10 mouse cellular contexts compared by ENCODE assay signal in the genomic region with DNA sequence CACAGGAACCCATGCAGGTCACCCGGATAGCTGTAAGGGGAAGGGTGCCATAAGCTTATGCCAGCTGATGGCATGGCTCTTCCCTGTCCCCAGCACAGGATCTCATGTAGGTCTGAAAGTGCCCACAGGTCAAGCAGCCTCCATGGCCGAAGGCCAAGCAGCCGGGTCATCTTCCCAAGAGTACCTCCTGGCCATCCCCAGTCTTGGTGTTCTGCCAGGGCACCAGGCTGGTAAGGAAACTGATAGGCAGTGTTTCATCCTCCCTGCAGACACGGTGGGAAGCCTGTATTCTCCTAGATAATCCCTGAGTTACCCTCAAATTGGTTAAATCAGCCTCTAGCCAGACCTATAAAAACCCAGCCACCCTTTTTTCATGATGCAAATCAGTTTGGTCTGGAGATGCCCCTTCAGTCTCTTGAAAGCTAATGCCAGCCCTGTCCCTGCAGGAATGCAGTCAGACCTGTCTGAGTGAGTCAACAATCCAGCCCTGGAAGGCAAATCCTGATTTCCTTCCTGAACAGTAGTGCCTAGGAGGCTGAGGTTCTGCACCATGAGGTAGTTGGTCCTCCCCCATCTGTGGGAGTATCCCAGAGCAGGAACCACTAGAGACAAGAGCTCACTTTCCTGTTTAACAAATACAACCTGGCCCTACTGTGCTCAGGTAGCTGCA. TPM values are rescaled to one million over a fixed set of nuclear protein-coding genes. Genes with fewer than 3 reads are reported as not detected.
DNase-seq lines count a peak whose midpoint lies in the region; ATAC-seq lines count a peak whose summit lies in the region.
"Had no signal": no experiment of that assay in that cellular context is flagged by ENCODE, and none has a peak within 500 bp of the region (broad histone marks: within the 10 kb centered on the region; RNA-seq: fewer than 3 reads in every experiment).

No protein-coding gene starts in this region.

- H3K4me1 ChIP-seq in megakaryocyte, embryonic 14.5 days, result peaks cover 52% of the 10 kb centered on the region
- H3K4me1 ChIP-seq in embryonic facial prominence, embryonic 15.5 days, result peaks cover 5% of the 10 kb centered on the region; the same call in 1 of the 2 replicates
- no peaks in the 10 kb centered on the region for H3K4me1 ChIP-seq in forebrain, embryonic 12.5 days
- H3K4me1 ChIP-seq: hindbrain, embryonic 15.5 days; neural tube, embryonic 12.5 days had no signal

- H3K27ac ChIP-seq in embryonic facial prominence, embryonic 15.5 days (replicated peaks), result peak overlapping the region; percentile 53
- no peak overlapping the region for H3K27ac ChIP-seq in forebrain, embryonic 12.5 days
- H3K27ac ChIP-seq: hindbrain, embryonic 15.5 days; neural tube, embryonic 12.5 days had no signal

- peak overlapping the region; percentile 62 for H3K4me3 ChIP-seq in megakaryocyte, embryonic 14.5 days (replicated peaks)
- no peak overlapping the region for H3K4me3 ChIP-seq in embryonic facial prominence, embryonic 15.5 days (replicated peaks)
- no peak overlapping the region for H3K4me3 ChIP-seq in forebrain, embryonic 12.5 days (replicated peaks)
- H3K4me3 ChIP-seq: hindbrain, embryonic 15.5 days; neural tube, embryonic 12.5 days had no signal

- ATAC-seq in megakaryocyte, adult 5-6 weeks (ENCODE audit: poor library complexity, severe bottlenecking), result no peak
- ATAC-seq in embryonic facial prominence, embryonic 15.5 days (ENCODE audit: insufficient number of reproducible peaks, low FRiP score, low TSS enrichment, low read depth), result no peak
- no peak for ATAC-seq in forebrain, embryonic 12.5 days (ENCODE audit: low FRiP score)

- no peaks in the 10 kb centered on the region for H3K27me3 ChIP-seq in megakaryocyte, embryonic 14.5 days (replicated peaks)
- H3K27me3 ChIP-seq in embryonic facial prominence, embryonic 15.5 days, result no peaks in the 10 kb centered on the region
- H3K27me3 ChIP-seq in forebrain, embryonic 12.5 days, result no peaks in the 10 kb centered on the region
- H3K27me3 ChIP-seq: hindbrain, embryonic 15.5 days; neural tube, embryonic 12.5 days had no signal

- H3K36me3 ChIP-seq in megakaryocyte, embryonic 14.5 days (replicated peaks; ENCODE audit: low read length), result peaks cover 61% of the 10 kb centered on the region
- peaks cover 7% of the 10 kb centered on the region; the same call in 1 of the 2 replicates for H3K36me3 ChIP-seq in embryonic facial prominence, embryonic 15.5 days
- H3K36me3 ChIP-seq in forebrain, embryonic 12.5 days (replicated peaks), result no peaks in the 10 kb centered on the region
- H3K36me3 ChIP-seq: neural tube, embryonic 12.5 days had no signal

- peak; percentile 70 to 77 for DNase-seq in kidney, postnatal 36 days
- peak; percentile 38 for DNase-seq in urinary bladder, postnatal 25 days (ENCODE audit: low spot score)
- no peak for DNase-seq in thymus, postnatal 36 days
- no peak for DNase-seq in thymus, adult 18-20 months

- no peak overlapping the region for H3K9ac ChIP-seq in embryonic facial prominence, embryonic 15.5 days
- no peak overlapping the region for H3K9ac ChIP-seq in forebrain, embryonic 12.5 days
- H3K9ac ChIP-seq: hindbrain, embryonic 15.5 days; neural tube, embryonic 12.5 days had no signal

- 60% methylated on average over 4 of the region's 4 CpGs for WGBS in embryonic facial prominence, embryonic 15.5 days
- 62% methylated on average over 4 of the region's 4 CpGs for WGBS in forebrain, embryonic 12.5 days

- no peak overlapping the region for H3K4me2 ChIP-seq in embryonic facial prominence, embryonic 15.5 days (replicated peaks)
- H3K4me2 ChIP-seq in forebrain, embryonic 12.5 days, result no peak overlapping the region
- H3K4me2 ChIP-seq: hindbrain, embryonic 15.5 days; neural tube, embryonic 12.5 days had no signal

- no peaks in the 10 kb centered on the region for H3K9me3 ChIP-seq in megakaryocyte, embryonic 14.5 days
- no peaks in the 10 kb centered on the region for H3K9me3 ChIP-seq in embryonic facial prominence, embryonic 15.5 days (replicated peaks)
- no peaks in the 10 kb centered on the region for H3K9me3 ChIP-seq in forebrain, embryonic 12.5 days
- H3K9me3 ChIP-seq: hindbrain, embryonic 15.5 days; neural tube, embryonic 12.5 days had no signal

RNA-seq across cellular contexts. Expression of a gene that starts 7.1 kb away (rescaled TPM):
- 61.7 and 82.8 TPM in 2 replicates for polyA plus RNA-seq in megakaryocyte, embryonic 14.5 days (2012; ENCODE audit: insufficient read depth, low replicate concordance)
- total RNA-seq in megakaryocyte, adult 5-6 weeks (2015), result 47.2 and 53.9 TPM in 2 replicates
- total RNA-seq in megakaryocyte, adult 5-6 weeks (2017), result 106 and 108 TPM in 2 replicates
- polyA plus RNA-seq in embryonic facial prominence, embryonic 15.5 days (2015; fragmentation: Nextera tagmentation; extraction: Ambion mirVana), result 50.5 and 52.7 TPM in 2 replicates
- polyA plus RNA-seq in forebrain, embryonic 12.5 days (2016; fragmentation: Nextera tagmentation; extraction: Ambion mirVana), result 15.2 and 17.4 TPM in 2 replicates

RNA-seq across cellular contexts. Expression of a gene that starts 8.5 kb away (rescaled TPM):
- polyA plus RNA-seq in megakaryocyte, embryonic 14.5 days (2012; ENCODE audit: insufficient read depth, low replicate concordance), result 20.7 and 41.8 TPM in 2 replicates
- 26.2 and 30.7 TPM in 2 replicates for total RNA-seq in megakaryocyte, adult 5-6 weeks (2015)
- 49.7 and 69.3 TPM in 2 replicates for total RNA-seq in megakaryocyte, adult 5-6 weeks (2017)
- 85.2 and 88.4 TPM in 2 replicates for polyA plus RNA-seq in embryonic facial prominence, embryonic 15.5 days (2015; fragmentation: Nextera tagmentation; extraction: Ambion mirVana)
- 147 and 148 TPM in 2 replicates for polyA plus RNA-seq in forebrain, embryonic 12.5 days (2016; fragmentation: Nextera tagmentation; extraction: Ambion mirVana)

RNA-seq across cellular contexts. Expression of a gene that starts 21.6 kb away (rescaled TPM):
- 2.9 and 5.7 TPM in 2 replicates for polyA plus RNA-seq in megakaryocyte, embryonic 14.5 days (2012; ENCODE audit: insufficient read depth, low replicate concordance)
- total RNA-seq in megakaryocyte, adult 5-6 weeks (2015), result 6.0 and 6.4 TPM in 2 replicates
- 17.4 TPM in 2 replicates for total RNA-seq in megakaryocyte, adult 5-6 weeks (2017)
- polyA plus RNA-seq in embryonic facial prominence, embryonic 15.5 days (2015; fragmentation: Nextera tagmentation; extraction: Ambion mirVana), result 17.0 and 19.4 TPM in 2 replicates
- polyA plus RNA-seq in forebrain, embryonic 12.5 days (2016; fragmentation: Nextera tagmentation; extraction: Ambion mirVana), result 21.8 and 21.9 TPM in 2 replicates

RNA-seq across cellular contexts. Expression of a gene that starts 34.3 kb away (rescaled TPM):
- 10.2 and 14.3 TPM in 2 replicates for polyA plus RNA-seq in megakaryocyte, embryonic 14.5 days (2012; ENCODE audit: insufficient read depth, low replicate concordance)
- 6.7 and 9.4 TPM in 2 replicates for total RNA-seq in megakaryocyte, adult 5-6 weeks (2015)
- total RNA-seq in megakaryocyte, adult 5-6 weeks (2017), result 6.7 and 8.8 TPM in 2 replicates
- polyA plus RNA-seq in embryonic facial prominence, embryonic 15.5 days (2015; fragmentation: Nextera tagmentation; extraction: Ambion mirVana), result 25.7 and 32.6 TPM in 2 replicates
- 31.2 and 34.1 TPM in 2 replicates for polyA plus RNA-seq in forebrain, embryonic 12.5 days (2016; fragmentation: Nextera tagmentation; extraction: Ambion mirVana)

RNA-seq across cellular contexts. Expression of a gene that starts 47.0 kb away (rescaled TPM):
- 26.6 and 65.1 TPM in 2 replicates for polyA plus RNA-seq in megakaryocyte, embryonic 14.5 days (2012; ENCODE audit: insufficient read depth, low replicate concordance)
- 38.3 and 46.3 TPM in 2 replicates for total RNA-seq in megakaryocyte, adult 5-6 weeks (2015)
- total RNA-seq in megakaryocyte, adult 5-6 weeks (2017), result 69.8 and 73.4 TPM in 2 replicates
- 127 and 132 TPM in 2 replicates for polyA plus RNA-seq in embryonic facial prominence, embryonic 15.5 days (2015; fragmentation: Nextera tagmentation; extraction: Ambion mirVana)
- 132 and 143 TPM in 2 replicates for polyA plus RNA-seq in forebrain, embryonic 12.5 days (2016; fragmentation: Nextera tagmentation; extraction: Ambion mirVana)

Comparison
In these comparisons a context has a peak if more than half of its experiments do, and no peak if none do; other contexts are left out.
1. DNase-seq: peak in kidney, postnatal 36 days (2 of 2) and urinary bladder, postnatal 25 days (single experiment); none in thymus, postnatal 36 days (0 of 2) and thymus, adult 18-20 months (0 of 2).